Comparison of ENCODE assay signal across 23 mouse cellular contexts in the genomic region with DNA sequence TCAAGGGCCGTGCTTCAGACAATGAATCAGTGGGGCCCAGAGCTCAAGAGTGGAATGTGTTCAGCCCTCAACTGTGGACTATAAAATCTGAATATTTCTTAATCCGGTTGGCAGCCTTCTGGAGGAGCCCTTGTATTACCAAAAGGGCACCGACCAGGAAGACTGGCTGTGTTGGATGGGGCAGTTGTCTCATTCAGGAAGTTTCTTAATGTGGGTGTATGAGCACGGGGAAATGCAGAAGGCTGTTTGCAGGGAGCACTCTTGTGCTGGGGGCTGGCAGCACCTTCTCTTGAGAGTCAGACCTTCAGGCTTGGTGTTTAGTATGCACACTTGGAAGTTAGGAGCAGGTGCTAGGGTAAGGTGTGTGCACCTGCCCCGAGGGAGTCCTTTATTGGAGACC.
"Had no signal": no experiment of that assay in that cellular context is flagged by ENCODE, and none has a peak within 500 bp of the region (broad histone marks: within the 10 kb centered on the region; RNA-seq: fewer than 3 reads in every experiment).

No protein-coding gene starts in this region.

- H3K9me3 ChIP-seq: lung, embryonic 15.5 days; megakaryocyte, embryonic 14.5 days; midbrain, embryonic 10.5 days; midbrain, embryonic 12.5 days; neural tube, embryonic 13.5 days; neural tube, embryonic 15.5 days had no signal

- H3K4me3 ChIP-seq: lung, embryonic 15.5 days; megakaryocyte, embryonic 14.5 days; midbrain, embryonic 10.5 days; midbrain, embryonic 12.5 days; myocyte; neural tube, embryonic 13.5 days; neural tube, embryonic 15.5 days had no signal

- DNase-seq: lung, adult 2 months; lung, postnatal 14 days; lung, postnatal 36 days; midbrain, embryonic 14.5 days; retina, postnatal 1 day; right cerebral cortex, adult 18-20 months; right cerebral cortex, postnatal 25 days; right cerebral cortex, postnatal 4 days; spleen, adult 18-20 months; thymus, adult 18-20 months; thymus, postnatal 25 days; thymus, postnatal 4 days had no signal

- ATAC-seq: lung, postnatal 0 days; midbrain, embryonic 16.5 days had no signal

- H3K27ac ChIP-seq: liver, embryonic 14.5 days; lung, embryonic 15.5 days; macrophage; midbrain, embryonic 10.5 days; midbrain, embryonic 12.5 days; neural tube, embryonic 13.5 days; neural tube, embryonic 15.5 days had no signal

- H3K9ac ChIP-seq: liver, embryonic 14.5 days; lung, embryonic 15.5 days; midbrain, embryonic 12.5 days; neural tube, embryonic 13.5 days; neural tube, embryonic 15.5 days had no signal

- H3K4me1 ChIP-seq: lung, embryonic 15.5 days; midbrain, embryonic 12.5 days had no signal

- H3K27me3 ChIP-seq: lung, embryonic 15.5 days; megakaryocyte, embryonic 14.5 days; midbrain, embryonic 12.5 days; neural tube, embryonic 13.5 days; neural tube, embryonic 15.5 days had no signal

- H3K4me2 ChIP-seq: lung, embryonic 15.5 days; midbrain, embryonic 12.5 days; neural tube, embryonic 13.5 days; neural tube, embryonic 15.5 days had no signal
